Mouse (Mus musculus): ENCODE measurements at regions not wholly inside any gene's neighbourhood (a gene's known extent, or its start where the extent isn't known, plus 50 kb on each side); places are given as distances from the start of the nearest gene placed in this dataset.

GRCm38 (mm10) chr7:70267075-70267474, 99.5 kb downstream of the Nr2f2 start:
- TF ChIP-seq POLR2A (IDR thresholded peaks at IDR 0.05; ENCODE audit: borderline replicate concordance, control insufficient read depth, low read depth, low read length) = no peak
- TF ChIP-seq CTCF (IDR thresholded peaks at IDR 0.05; ENCODE audit: control insufficient read depth, insufficient read depth, low read length) = no peak

Measured in bone marrow, adult 2 months (tissue).